Mouse (Mus musculus) kidney, adult 2 months (tissue): ENCODE measurements around the gene 2210407C18Rik. TPM values are rescaled to one million over a fixed set of nuclear protein-coding genes. Genes with fewer than 3 reads are reported as not detected.
A peak's percentile ranks its signal among the peaks of the same experiment; 100 is the strongest.

Experiments
- DNase-seq: peaks from one replicate; pipeline ENCODE4 v3.0.0; 2021
- H3K27ac ChIP-seq: fragments of 200-500 bp; 2 replicates; pipeline ENCODE4 v1.5.1; 2012; ENCODE audit warnings: low read depth, low read length, control low read depth, inconsistent platforms; ENCODE audit not compliant: insufficient read depth
- H3K27me3 ChIP-seq: fragments of 200-500 bp; replicated peaks from 2 replicates; pipeline ENCODE4 v1.6.1; 2012; ENCODE audit warnings: mild to moderate bottlenecking, moderate library complexity, low read length, inconsistent platforms; ENCODE audit not compliant: control insufficient read depth, insufficient read depth
- H3K36me3 ChIP-seq: fragments of 200-500 bp; 2 replicates; pipeline ENCODE4 v1.6.1; 2012; ENCODE audit warnings: mild to moderate bottlenecking, moderate library complexity, low read length, inconsistent platforms; ENCODE audit not compliant: control insufficient read depth, insufficient read depth
- H3K4me1 ChIP-seq: fragments of 200-500 bp; 2 replicates; pipeline ENCODE4 v1.6.1; 2011; ENCODE audit warnings: low read length; ENCODE audit not compliant: control insufficient read depth, insufficient read depth
- H3K4me3 ChIP-seq: fragments of 200-500 bp; 2 replicates; pipeline ENCODE4 v1.5.1; 2011; ENCODE audit warnings: mild to moderate bottlenecking, low read depth, low read length, control low read depth; ENCODE audit not compliant: insufficient read depth
- CTCF ChIP-seq: fragments of 200-500 bp; conservative IDR thresholded peaks from 2 replicates; pipeline ENCODE4 v1.5.1; 2011; ENCODE audit warnings: low read depth, mild to moderate bottlenecking, control low read depth, low read length, moderate library complexity, mixed read lengths; ENCODE audit not compliant: insufficient read depth, insufficient read length
- POLR2A ChIP-seq: fragments of 200-500 bp; IDR thresholded peaks from one replicate; pipeline ENCODE4 v1.6.1; 2011; ENCODE audit warnings: low read depth, low read length, control low read depth
- WGBS: fragments of 180-500 bp; shearing (Covaris S2); methylation state at CpG from one replicate; pipeline ENCODE4 v1.1.7; 2018; 5-methylcytosine and 5-hydroxymethylcytosine counted together
- polyA plus RNA-seq: library from polyadenylated mRNA; depleted of rRNA; stranded (reverse); fragments of >200 nt; gene quantifications from 2 replicates; pipeline ENCODE4 v1.2.3, GENCODE M21; 2012; rRNA removed

2210407C18Rik gene
- polyA plus RNA-seq, 1 experiment, result not detected

GRCm38 (mm10) chr11:58597837-58598236, 18.0 kb downstream of the 2210407C18Rik start:
- no peaks in the 10 kb centered on the region for H3K4me1 ChIP-seq
- DNase-seq, result no peak
- H3K36me3 ChIP-seq, result no peaks in the 10 kb centered on the region
- no peak overlapping the region for H3K27ac ChIP-seq
- H3K4me3 ChIP-seq, result no peak overlapping the region
- WGBS, result 89% methylated on average over 13 of the region's 13 CpGs
- TF ChIP-seq CTCF (no peak), POLR2A (no peak)
- no peaks in the 10 kb centered on the region for H3K27me3 ChIP-seq

- H3K4me3 ChIP-seq, result no peak within 1 kb of the TSS
- no peaks in the 10 kb centered on the region for H3K4me1 ChIP-seq
- WGBS, result 72% methylated on average over 6 of the region's 6 CpGs
- H3K27me3 ChIP-seq, result no peaks in the 10 kb centered on the region
- H3K36me3 ChIP-seq, result no peaks in the 10 kb centered on the region
- no peak within 1 kb of the TSS for H3K27ac ChIP-seq
- no peak for TF ChIP-seq CTCF
- no peak for TF ChIP-seq POLR2A
- DNase-seq, result no peak
These were observed 21.1 kb downstream of the 2210407C18Rik start, which contains the start of gene Olfr324 for GRCm38 (mm10) chr11:58594814-58595213. Olfr324 (plus strand) TSS chr11:58595114.

- Histone ChIP-seq H3K4me1 (no peaks in the 10 kb centered on the region), H3K27me3 (no peaks in the 10 kb centered on the region), H3K27ac (no peak overlapping the region), H3K4me3 (no peak overlapping the region), H3K36me3 (no peaks in the 10 kb centered on the region)
- TF ChIP-seq CTCF (no peak), POLR2A (no peak)
- 50% methylated on average over 3 of the region's 3 CpGs for WGBS
- no peak for DNase-seq
These were observed 27.1 kb downstream of the 2210407C18Rik start for GRCm38 (mm10) chr11:58588620-58589250.

- no peak for TF ChIP-seq POLR2A
- TF ChIP-seq CTCF, result peak; percentile 60
- H3K4me3 ChIP-seq, result no peak overlapping the region
- peak; percentile 27 for DNase-seq
- no peaks in the 10 kb centered on the region for H3K27me3 ChIP-seq
- no peak overlapping the region for H3K27ac ChIP-seq
- 62% methylated on average over 7 of the region's 7 CpGs for WGBS
- H3K4me1 ChIP-seq, result no peaks in the 10 kb centered on the region
- no peaks in the 10 kb centered on the region for H3K36me3 ChIP-seq
These were observed 28.0 kb downstream of the 2210407C18Rik start for GRCm38 (mm10) chr11:58587898-58588348.

GRCm38 (mm10) chr11:58578636-58579035, 37.2 kb downstream of the 2210407C18Rik start:
- no peak for DNase-seq
- H3K4me3 ChIP-seq, result no peak overlapping the region
- H3K36me3 ChIP-seq, result no peaks in the 10 kb centered on the region
- 75% methylated on average over 8 of the region's 8 CpGs for WGBS
- H3K27me3 ChIP-seq, result no peaks in the 10 kb centered on the region
- no peak overlapping the region for H3K27ac ChIP-seq
- TF ChIP-seq POLR2A (no peak), CTCF (no peak)
- no peaks in the 10 kb centered on the region for H3K4me1 ChIP-seq

- 41% methylated on average over 1 of the region's 1 CpGs for WGBS
- Histone ChIP-seq H3K27me3 (no peaks in the 10 kb centered on the region), H3K36me3 (no peaks in the 10 kb centered on the region), H3K27ac (no peak within 1 kb of the TSS), H3K4me3 (no peak within 1 kb of the TSS), H3K4me1 (no peaks in the 10 kb centered on the region)
- TF ChIP-seq CTCF (no peak), POLR2A (no peak)
- no peak for DNase-seq
These were observed 38.4 kb downstream of the 2210407C18Rik start, which contains the start of gene Olfr325 for GRCm38 (mm10) chr11:58577430-58577829. Olfr325 (plus strand) TSS chr11:58577730.

- Histone ChIP-seq H3K4me1 (no peaks in the 10 kb centered on the region), H3K4me3 (no peak within 1 kb of the TSS), H3K27ac (no peak within 1 kb of the TSS), H3K36me3 (no peaks in the 10 kb centered on the region), H3K27me3 (no peaks in the 10 kb centered on the region)
- no peak for DNase-seq
- TF ChIP-seq POLR2A, result no peak
- TF ChIP-seq CTCF, result no peak
- WGBS, result 61% methylated on average over 5 of the region's 5 CpGs
These were observed 45.5 kb downstream of the 2210407C18Rik start, which contains the start of gene Olfr224 for GRCm38 (mm10) chr11:58570405-58570804. Olfr224 (minus strand) TSS chr11:58570553.

Other genes with a start within 250 kb of the 2210407C18Rik start
- gene Lypd8, start 237.0 kb downstream of the 2210407C18Rik start, polyA plus RNA-seq, result 0.22 and 0.31 TPM in 2 replicates
- gene 1810065E05Rik, start 195.0 kb downstream of the 2210407C18Rik start, polyA plus RNA-seq, result not detected in 2 replicates
- not detected in 2 replicates for gene Gm12253, start 183.5 kb downstream of the 2210407C18Rik start, polyA plus RNA-seq
- not detected in 2 replicates for gene Lypd9, start 163.2 kb downstream of the 2210407C18Rik start, polyA plus RNA-seq
- gene Olfr30, start 153.8 kb downstream of the 2210407C18Rik start, polyA plus RNA-seq, result not detected in 2 replicates
- gene Olfr332, start 123.5 kb downstream of the 2210407C18Rik start, polyA plus RNA-seq, result not detected in 2 replicates
- not detected in 2 replicates for gene Olfr331, start 113.5 kb downstream of the 2210407C18Rik start, polyA plus RNA-seq
- gene Olfr330, start 81.2 kb downstream of the 2210407C18Rik start, polyA plus RNA-seq, result not detected in 2 replicates
- gene Olfr329-ps, start 69.7 kb downstream of the 2210407C18Rik start, polyA plus RNA-seq, result not detected in 2 replicates
- not detected in 2 replicates for gene Olfr328, start 60.4 kb downstream of the 2210407C18Rik start, polyA plus RNA-seq
- not detected in 2 replicates for gene Olfr224, start 45.5 kb downstream of the 2210407C18Rik start, polyA plus RNA-seq
- not detected in 2 replicates for gene Olfr325, start 38.3 kb downstream of the 2210407C18Rik start, polyA plus RNA-seq
- not detected in 2 replicates for gene Olfr324, start 21.0 kb downstream of the 2210407C18Rik start, polyA plus RNA-seq
- gene Olfr323, start 14.4 kb upstream of the 2210407C18Rik start, polyA plus RNA-seq, result not detected in 2 replicates
- gene Trim58, start 24.4 kb upstream of the 2210407C18Rik start, polyA plus RNA-seq, result not detected in 2 replicates
- not detected in 2 replicates for gene Olfr322, start 42.7 kb upstream of the 2210407C18Rik start, polyA plus RNA-seq
- not detected in 2 replicates for gene Olfr320, start 65.0 kb upstream of the 2210407C18Rik start, polyA plus RNA-seq
- not detected in 2 replicates for gene Olfr319, start 83.1 kb upstream of the 2210407C18Rik start, polyA plus RNA-seq
- gene Olfr318, start 107.9 kb upstream of the 2210407C18Rik start, polyA plus RNA-seq, result not detected in 2 replicates
- not detected in 2 replicates for gene Olfr317, start 123.1 kb upstream of the 2210407C18Rik start, polyA plus RNA-seq
- not detected in 2 replicates for gene Olfr316, start 136.7 kb upstream of the 2210407C18Rik start, polyA plus RNA-seq
- not detected in 2 replicates for gene Olfr315, start 157.1 kb upstream of the 2210407C18Rik start, polyA plus RNA-seq
- gene Olfr314, start 166.9 kb upstream of the 2210407C18Rik start, polyA plus RNA-seq, result not detected in 2 replicates
- not detected in 2 replicates for gene Fam183b, start 185.9 kb upstream of the 2210407C18Rik start, polyA plus RNA-seq
- not detected in 2 replicates for gene Olfr313, start 198.9 kb upstream of the 2210407C18Rik start, polyA plus RNA-seq
- gene Olfr312, start 213.2 kb upstream of the 2210407C18Rik start, polyA plus RNA-seq, result not detected in 2 replicates
- not detected in 2 replicates for gene Olfr311, start 223.2 kb upstream of the 2210407C18Rik start, polyA plus RNA-seq
- gene Gm12258, start 231.1 kb upstream of the 2210407C18Rik start, polyA plus RNA-seq, result 2.3 and 2.6 TPM in 2 replicates